ENCODE assay signal across 24 mouse cellular contexts in the genomic region with DNA sequence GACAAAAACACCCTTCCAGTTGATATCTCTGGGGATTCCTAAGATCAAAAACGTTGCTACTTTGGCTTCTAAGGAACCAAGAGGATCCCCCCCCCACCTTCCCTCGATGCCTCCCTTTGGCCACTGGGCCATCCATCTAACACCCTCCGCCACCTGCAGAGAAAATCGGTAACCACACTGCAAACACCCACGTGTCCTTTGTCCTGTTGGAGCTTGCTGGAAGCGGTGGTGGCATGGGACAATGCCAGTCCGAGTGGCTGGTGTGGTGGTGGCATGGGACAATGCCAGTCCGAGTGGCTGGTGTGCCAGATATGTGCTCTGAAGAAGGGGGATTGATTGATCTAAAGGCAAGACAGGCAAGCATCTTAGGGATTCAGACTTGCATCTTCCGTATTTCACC. TPM values are rescaled to one million over a fixed set of nuclear protein-coding genes. Genes with fewer than 3 reads are reported as not detected.
DNase-seq lines count a peak whose midpoint lies in the region; ATAC-seq and TF ChIP-seq lines count a peak whose summit lies in the region.
"Had no signal": no experiment of that assay in that cellular context is flagged by ENCODE, and none has a peak within 500 bp of the region (broad histone marks: within the 10 kb centered on the region; RNA-seq: fewer than 3 reads in every experiment).

No protein-coding gene starts in this region.

- peaks cover 84% of the 10 kb centered on the region for H3K27me3 ChIP-seq in hindbrain, embryonic 13.5 days
- H3K27me3 ChIP-seq in hindbrain, embryonic 14.5 days (ENCODE audit: control insufficient read depth, insufficient read depth, low read length) = peaks cover 67% of the 10 kb centered on the region
- peaks cover 24% of the 10 kb centered on the region for H3K27me3 ChIP-seq in kidney, postnatal 0 days (ENCODE audit: insufficient read depth, low read length)
- peaks cover 83% of the 10 kb centered on the region for H3K27me3 ChIP-seq in limb, embryonic 12.5 days
- peaks cover 89% of the 10 kb centered on the region for H3K27me3 ChIP-seq in liver, embryonic 12.5 days (replicated peaks)

- no peak overlapping the region for H3K4me2 ChIP-seq in hindbrain, embryonic 13.5 days
- no peak overlapping the region for H3K4me2 ChIP-seq in hindbrain, embryonic 14.5 days (replicated peaks)
- peak overlapping the region; percentile 61; the same call in 1 of the 2 replicates for H3K4me2 ChIP-seq in kidney, postnatal 0 days (ENCODE audit: low read length)
- H3K4me2 ChIP-seq in limb, embryonic 12.5 days = peak overlapping the region; percentile 89
- H3K4me2 ChIP-seq in liver, embryonic 12.5 days = peak overlapping the region; percentile 54

- TF ChIP-seq CTCF in kidney, postnatal 0 days (IDR thresholded peaks at IDR 0.05; ENCODE audit: low read depth) = no peak

- H3K27ac ChIP-seq in hindbrain, embryonic 13.5 days = no peak overlapping the region
- H3K27ac ChIP-seq in hindbrain, embryonic 14.5 days = no peak overlapping the region
- no peak overlapping the region for H3K27ac ChIP-seq in kidney, postnatal 0 days
- no peak overlapping the region for H3K27ac ChIP-seq in limb, embryonic 12.5 days
- H3K27ac ChIP-seq in liver, embryonic 12.5 days = no peak overlapping the region
- H3K27ac ChIP-seq: forebrain, embryonic 10.5 days had no signal

- peaks cover 11% of the 10 kb centered on the region for H3K4me1 ChIP-seq in hindbrain, embryonic 13.5 days (replicated peaks)
- H3K4me1 ChIP-seq in hindbrain, embryonic 14.5 days (replicated peaks; ENCODE audit: control insufficient read depth, insufficient read depth, low read length) = peaks cover 4% of the 10 kb centered on the region; the same call in 1 of the 2 replicates
- H3K4me1 ChIP-seq in kidney, postnatal 0 days (replicated peaks; ENCODE audit: insufficient read depth, low read length) = peaks cover 11% of the 10 kb centered on the region
- peaks cover 19% of the 10 kb centered on the region for H3K4me1 ChIP-seq in limb, embryonic 12.5 days (replicated peaks)
- peaks cover 21% of the 10 kb centered on the region for H3K4me1 ChIP-seq in liver, embryonic 12.5 days

- H3K36me3 ChIP-seq in hindbrain, embryonic 13.5 days = no peaks in the 10 kb centered on the region
- no peaks in the 10 kb centered on the region for H3K36me3 ChIP-seq in hindbrain, embryonic 14.5 days (replicated peaks; ENCODE audit: control insufficient read depth, insufficient read depth)
- H3K36me3 ChIP-seq in kidney, postnatal 0 days (ENCODE audit: insufficient read depth, low read length) = no peaks in the 10 kb centered on the region
- H3K36me3 ChIP-seq in limb, embryonic 12.5 days = no peaks in the 10 kb centered on the region
- no peaks in the 10 kb centered on the region for H3K36me3 ChIP-seq in liver, embryonic 12.5 days
- H3K36me3 ChIP-seq: forebrain, embryonic 10.5 days had no signal

- no peaks in the 10 kb centered on the region for H3K9me3 ChIP-seq in hindbrain, embryonic 13.5 days
- H3K9me3 ChIP-seq in hindbrain, embryonic 14.5 days (ENCODE audit: control insufficient read depth, low read length) = no peaks in the 10 kb centered on the region
- H3K9me3 ChIP-seq in kidney, postnatal 0 days (replicated peaks; ENCODE audit: low read length) = no peaks in the 10 kb centered on the region
- no peaks in the 10 kb centered on the region for H3K9me3 ChIP-seq in limb, embryonic 12.5 days
- H3K9me3 ChIP-seq in liver, embryonic 12.5 days (replicated peaks) = no peaks in the 10 kb centered on the region
- H3K9me3 ChIP-seq: forebrain, embryonic 10.5 days had no signal

- no peak for ATAC-seq in hindbrain, embryonic 13.5 days (ENCODE audit: low FRiP score)
- ATAC-seq in hindbrain, embryonic 14.5 days (ENCODE audit: low FRiP score) = no peak
- no peak for ATAC-seq in kidney, postnatal 0 days (replicated peaks; ENCODE audit: low FRiP score, low read depth)
- ATAC-seq in limb, embryonic 12.5 days (ENCODE audit: insufficient number of reproducible peaks, insufficient read depth, low FRiP score, low TSS enrichment, low read depth) = no peak
- ATAC-seq in liver, embryonic 12.5 days = no peak
- ATAC-seq: forebrain, postnatal 0 days had no signal

- 30% methylated on average over 9 of the region's 9 CpGs for WGBS in hindbrain, embryonic 13.5 days
- 33% methylated on average over 9 of the region's 9 CpGs for WGBS in hindbrain, embryonic 14.5 days
- WGBS in kidney, postnatal 0 days = 32% methylated on average over 9 of the region's 9 CpGs
- WGBS in limb, embryonic 12.5 days = 27% methylated on average over 9 of the region's 9 CpGs
- 25% methylated on average over 9 of the region's 9 CpGs for WGBS in liver, embryonic 12.5 days (ENCODE audit: insufficient replicate concordance)

- H3K4me3 ChIP-seq in hindbrain, embryonic 13.5 days = peak overlapping the region; percentile 37; the same call in 1 of the 2 replicates
- no peak overlapping the region for H3K4me3 ChIP-seq in hindbrain, embryonic 14.5 days (replicated peaks; ENCODE audit: low read length)
- no peak overlapping the region for H3K4me3 ChIP-seq in kidney, postnatal 0 days (replicated peaks; ENCODE audit: low read depth, low read length)
- peak overlapping the region; percentile 51 for H3K4me3 ChIP-seq in limb, embryonic 12.5 days (replicated peaks)
- peak overlapping the region; percentile 36; the same call in 1 of the 2 replicates for H3K4me3 ChIP-seq in liver, embryonic 12.5 days
- H3K4me3 ChIP-seq: myocyte had no signal

- no peak for DNase-seq in hindbrain, embryonic 14.5 days (ENCODE audit: low spot score)
- DNase-seq in kidney, postnatal 0 days (ENCODE audit: low spot score) = no peak
- DNase-seq in kidney, adult 18-20 months = no peak
- no peak for DNase-seq in right cerebral cortex, postnatal 14 days
- DNase-seq in retina, embryonic 14.5 days (ENCODE audit: low spot score) = no peak
- DNase-seq: adrenal gland, postnatal 36 days; B cell, adult 2 months; cerebellum, adult 18-20 months; cerebellum, postnatal 36 days; forebrain, postnatal 0 days; gastrocnemius, postnatal 36 days; heart, postnatal 14 days; lung, postnatal 10 days; midbrain, embryonic 14.5 days; spleen, adult 18-20 months; thymus, adult 18-20 months; thymus, postnatal 4 days had no signal

- no peak overlapping the region for H3K9ac ChIP-seq in hindbrain, embryonic 13.5 days
- H3K9ac ChIP-seq in hindbrain, embryonic 14.5 days = no peak overlapping the region
- H3K9ac ChIP-seq in kidney, postnatal 0 days (ENCODE audit: low read depth, low read length) = no peak overlapping the region
- H3K9ac ChIP-seq in limb, embryonic 12.5 days (replicated peaks) = no peak overlapping the region
- no peak overlapping the region for H3K9ac ChIP-seq in liver, embryonic 12.5 days
- H3K9ac ChIP-seq: forebrain, postnatal 0 days had no signal

RNA-seq across cellular contexts. Expression of a gene that starts 1.1 kb away (rescaled TPM):
- 0.19 and 0.30 TPM in 2 replicates for polyA plus RNA-seq in hindbrain, embryonic 13.5 days (2015; fragmentation: Nextera tagmentation; extraction: Ambion mirVana)
- polyA plus RNA-seq in hindbrain, embryonic 14.5 days (2014; fragmentation: Nextera tagmentation; extraction: Ambion mirVana) = 0.27 and 0.32 TPM in 2 replicates
- polyA plus RNA-seq in kidney, postnatal 0 days (2015; fragmentation: Nextera tagmentation; extraction: Ambion mirVana) = 6.6 and 7.0 TPM in 2 replicates
- polyA plus RNA-seq in limb, embryonic 12.5 days (2016; fragmentation: Nextera tagmentation; extraction: Ambion mirVana) = 3.8 and 4.0 TPM in 2 replicates
- 8.5 and 9.6 TPM in 2 replicates for polyA plus RNA-seq in liver, embryonic 12.5 days (2016; fragmentation: Nextera tagmentation; extraction: Ambion mirVana)

RNA-seq across cellular contexts. Expression of a gene that starts 17.9 kb away (rescaled TPM):
- 234 and 241 TPM in 2 replicates for polyA plus RNA-seq in hindbrain, embryonic 13.5 days (2015; fragmentation: Nextera tagmentation; extraction: Ambion mirVana)
- polyA plus RNA-seq in hindbrain, embryonic 14.5 days (2014; fragmentation: Nextera tagmentation; extraction: Ambion mirVana) = 248 and 261 TPM in 2 replicates
- polyA plus RNA-seq in kidney, postnatal 0 days (2015; fragmentation: Nextera tagmentation; extraction: Ambion mirVana) = 218 and 227 TPM in 2 replicates
- polyA plus RNA-seq in limb, embryonic 12.5 days (2016; fragmentation: Nextera tagmentation; extraction: Ambion mirVana) = 221 and 229 TPM in 2 replicates
- polyA plus RNA-seq in liver, embryonic 12.5 days (2016; fragmentation: Nextera tagmentation; extraction: Ambion mirVana) = 60.4 and 61.8 TPM in 2 replicates

RNA-seq across cellular contexts. Expression of a gene that starts 19.3 kb away (rescaled TPM):
- not detected in 2 replicates for polyA plus RNA-seq in hindbrain, embryonic 13.5 days (2015; fragmentation: Nextera tagmentation; extraction: Ambion mirVana)
- 0.29 TPM in 1 of 2 replicates, not detected in the other for polyA plus RNA-seq in hindbrain, embryonic 14.5 days (2014; fragmentation: Nextera tagmentation; extraction: Ambion mirVana)
- 0.30 TPM in 1 of 2 replicates, not detected in the other for polyA plus RNA-seq in kidney, postnatal 0 days (2015; fragmentation: Nextera tagmentation; extraction: Ambion mirVana)
- not detected in 2 replicates for polyA plus RNA-seq in limb, embryonic 12.5 days (2016; fragmentation: Nextera tagmentation; extraction: Ambion mirVana)
- polyA plus RNA-seq in liver, embryonic 12.5 days (2016; fragmentation: Nextera tagmentation; extraction: Ambion mirVana) = not detected in 2 replicates
- polyA plus RNA-seq: forebrain, embryonic 10.5 days; forebrain, postnatal 0 days; large intestine, adult 2 months; midbrain, embryonic 14.5 days; neural tube, embryonic 14.5 days had no signal

RNA-seq across cellular contexts. Expression of a gene that starts 40.0 kb away (rescaled TPM):
- 32.0 and 32.8 TPM in 2 replicates for polyA plus RNA-seq in hindbrain, embryonic 13.5 days (2015; fragmentation: Nextera tagmentation; extraction: Ambion mirVana)
- polyA plus RNA-seq in hindbrain, embryonic 14.5 days (2014; fragmentation: Nextera tagmentation; extraction: Ambion mirVana) = 28.5 and 29.8 TPM in 2 replicates
- polyA plus RNA-seq in kidney, postnatal 0 days (2015; fragmentation: Nextera tagmentation; extraction: Ambion mirVana) = 121 and 132 TPM in 2 replicates
- 54.6 and 59.8 TPM in 2 replicates for polyA plus RNA-seq in limb, embryonic 12.5 days (2016; fragmentation: Nextera tagmentation; extraction: Ambion mirVana)
- polyA plus RNA-seq in liver, embryonic 12.5 days (2016; fragmentation: Nextera tagmentation; extraction: Ambion mirVana) = 47.0 and 54.9 TPM in 2 replicates

RNA-seq across cellular contexts. Expression of a gene that starts 41.4 kb away (rescaled TPM):
- polyA plus RNA-seq in hindbrain, embryonic 13.5 days (2015; fragmentation: Nextera tagmentation; extraction: Ambion mirVana) = 289 and 294 TPM in 2 replicates
- 295 and 326 TPM in 2 replicates for polyA plus RNA-seq in hindbrain, embryonic 14.5 days (2014; fragmentation: Nextera tagmentation; extraction: Ambion mirVana)
- polyA plus RNA-seq in kidney, postnatal 0 days (2015; fragmentation: Nextera tagmentation; extraction: Ambion mirVana) = 635 and 676 TPM in 2 replicates
- polyA plus RNA-seq in limb, embryonic 12.5 days (2016; fragmentation: Nextera tagmentation; extraction: Ambion mirVana) = 620 and 631 TPM in 2 replicates
- polyA plus RNA-seq in liver, embryonic 12.5 days (2016; fragmentation: Nextera tagmentation; extraction: Ambion mirVana) = 443 and 468 TPM in 2 replicates

Comparison
In these comparisons a context has a peak if more than half of its experiments do, and no peak if none do; other contexts are left out.
1. H3K4me3 ChIP-seq: peak in hindbrain, embryonic 13.5 days (single experiment), limb, embryonic 12.5 days (single experiment) and liver, embryonic 12.5 days (single experiment); none in hindbrain, embryonic 14.5 days (single experiment) and kidney, postnatal 0 days (single experiment).
2. H3K4me2 ChIP-seq: peak in kidney, postnatal 0 days (single experiment), limb, embryonic 12.5 days (single experiment) and liver, embryonic 12.5 days (single experiment); none in hindbrain, embryonic 13.5 days (single experiment) and hindbrain, embryonic 14.5 days (single experiment).